Mouse (Mus musculus) hindbrain, embryonic 14.5 days (tissue): ENCODE results near the gene Smpd2. TPM values are rescaled to one million over a fixed set of nuclear protein-coding genes. Genes with fewer than 3 reads are reported as not detected.

Experiments used
- ATAC-seq: fragments of 200-750 bp; cut with Nextera tagmentation; 2 replicates; pipeline ENCODE4 v1.8.0; 2017; ENCODE audit warnings: moderate number of reproducible peaks, mild to moderate bottlenecking, moderate TSS enrichment, moderate library complexity; ENCODE audit not compliant: low FRiP score
- DNase-seq: peaks from one replicate; pipeline ENCODE4 v3.0.0-alpha.2; 2015; ENCODE audit warnings: low spot score
- H3K27ac ChIP-seq: fragments of 300-500 bp; sonication (generic); 2 replicates; pipeline ENCODE4 v1.5.1; 2014; ENCODE audit warnings: mild to moderate bottlenecking, moderate library complexity
- H3K27me3 ChIP-seq: fragments of 300-500 bp; sonication (generic); 2 replicates; pipeline ENCODE4 v1.6.1; 2014; ENCODE audit warnings: mild to moderate bottlenecking, low read length, mixed read lengths; ENCODE audit not compliant: control insufficient read depth, insufficient read depth
- H3K36me3 ChIP-seq: fragments of 300-500 bp; sonication (generic); replicated peaks from 2 replicates; pipeline ENCODE4 v1.6.1; 2014; ENCODE audit not compliant: control insufficient read depth, insufficient read depth
- H3K4me1 ChIP-seq: fragments of 300-500 bp; sonication (generic); replicated peaks from 2 replicates; pipeline ENCODE4 v1.6.1; 2014; ENCODE audit warnings: antibody characterized with exemption, low read length, mixed read lengths; ENCODE audit not compliant: control insufficient read depth, insufficient read depth
- H3K4me2 ChIP-seq: fragments of 300-500 bp; sonication (generic); replicated peaks from 2 replicates; pipeline ENCODE4 v1.6.1; 2014; ENCODE audit warnings: mild to moderate bottlenecking, moderate library complexity
- H3K4me3 ChIP-seq: fragments of 300-500 bp; sonication (generic); replicated peaks from 2 replicates; pipeline ENCODE4 v1.5.1; 2014; ENCODE audit warnings: mild to moderate bottlenecking, low read length
- H3K9ac ChIP-seq: fragments of 300-500 bp; sonication (generic); 2 replicates; pipeline ENCODE4 v1.6.1; 2014
- H3K9me3 ChIP-seq: fragments of 300-500 bp; sonication (generic); 2 replicates; pipeline ENCODE4 v1.6.1; 2016; ENCODE audit warnings: low read length; ENCODE audit not compliant: control insufficient read depth
- WGBS: fragments of 180-500 bp; shearing (Covaris S2); extraction: QIAGEN DNeasy Blood & Tissue Kit; methylation state at CpG from one replicate; pipeline ENCODE4 v1.1.7; 2014; 5-methylcytosine and 5-hydroxymethylcytosine counted together
- polyA plus RNA-seq: library from polyadenylated mRNA; unstranded; fragments of >200 nt; fragmentation: Nextera tagmentation; extraction: Ambion mirVana; gene quantifications from 2 replicates; pipeline ENCODE4 v1.2.1, GENCODE M21; 2014

Gene Smpd2
- polyA plus RNA-seq, 1 experiment from 2014 or later, result 36.3 TPM

- no peak for ATAC-seq
- no peak overlapping the region for H3K4me2 ChIP-seq
- no peak overlapping the region for H3K9ac ChIP-seq
- 89% methylated on average over 3 of the region's 3 CpGs for WGBS
- H3K27me3 ChIP-seq, result no peaks in the 10 kb centered on the region
- DNase-seq, result no peak
- H3K27ac ChIP-seq, result no peak overlapping the region
- peaks cover 13% of the 10 kb centered on the region; the same call in 1 of the 2 replicates for H3K4me1 ChIP-seq
- peaks cover 22% of the 10 kb centered on the region for H3K36me3 ChIP-seq
- no peak overlapping the region for H3K4me3 ChIP-seq
- no peaks in the 10 kb centered on the region for H3K9me3 ChIP-seq
These were observed 10.2 kb downstream of the Smpd2 start for GRCm38 (mm10) chr10:41479961-41480360.

DNA sequence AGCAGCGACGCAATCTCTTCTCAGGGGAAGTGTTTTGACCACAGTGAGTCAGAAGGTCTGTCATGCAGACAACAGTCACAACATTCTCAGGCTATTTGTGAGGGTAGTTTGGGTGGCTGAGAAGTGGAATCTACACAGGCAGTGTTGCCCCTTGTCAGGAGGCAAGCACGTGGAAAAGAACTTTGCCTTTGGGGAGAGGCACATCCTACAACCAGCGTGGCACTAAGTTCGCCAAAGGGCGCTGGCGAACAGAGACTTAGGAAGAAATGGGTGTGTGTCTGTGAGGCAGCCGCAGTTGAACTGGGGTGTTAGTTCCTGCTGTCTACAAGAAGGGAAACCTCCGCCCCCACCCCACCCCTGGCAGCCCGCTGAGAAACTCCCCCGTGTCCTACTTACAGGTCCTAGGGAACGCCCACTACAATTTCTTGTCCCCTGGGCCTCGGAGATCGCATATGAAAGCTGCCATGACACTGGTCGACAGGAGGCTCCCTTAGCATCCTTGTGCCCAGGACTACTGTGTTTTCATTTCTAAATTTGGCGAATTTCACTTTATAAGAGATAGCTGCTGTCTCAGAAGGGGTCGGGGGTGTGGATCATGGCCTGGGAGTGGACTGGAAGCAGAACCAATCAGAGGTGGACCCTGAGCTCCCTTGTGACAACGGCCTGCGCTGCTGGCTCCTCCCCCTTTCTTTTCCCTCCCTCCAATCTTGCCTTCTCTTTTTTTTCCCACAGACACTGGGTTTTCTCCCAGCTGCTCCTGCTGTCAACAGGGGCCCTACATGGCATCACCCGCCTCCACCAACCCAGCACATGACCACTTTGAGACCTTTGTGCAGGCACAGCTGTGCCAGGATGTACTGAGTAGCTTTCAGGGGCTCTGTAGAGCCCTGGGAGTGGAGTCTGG is 12.6 kb downstream of the Smpd2 start:
- WGBS, result 2% methylated on average over 20 of the region's 20 CpGs
- Histone ChIP-seq H3K9me3 (no peaks in the 10 kb centered on the region), H3K9ac (peak overlapping the region; percentile 67), H3K27me3 (no peaks in the 10 kb centered on the region), H3K4me3 (peak overlapping the region; percentile 49), H3K27ac (peak overlapping the region; percentile 77), H3K4me1 (peaks cover 13% of the 10 kb centered on the region; the same call in 1 of the 2 replicates), H3K4me2 (peak overlapping the region; percentile 86), H3K36me3 (peaks cover 9% of the 10 kb centered on the region)
- ATAC-seq (peak; percentile 56), DNase-seq (peak; percentile 40)

DNA sequence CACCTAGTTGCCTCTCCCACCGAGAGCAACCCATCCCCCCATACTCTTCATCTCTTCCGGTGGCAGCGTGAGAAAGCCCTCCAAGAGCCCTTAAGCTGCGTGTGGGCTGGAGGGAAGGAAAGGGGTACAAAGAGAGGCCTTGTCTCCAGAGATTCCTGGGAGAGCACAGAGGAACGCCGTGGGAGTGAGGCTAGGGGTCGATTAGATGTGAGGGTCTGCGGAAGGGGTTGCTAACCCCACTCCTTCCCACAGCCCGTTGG is 13.2 kb downstream of the Smpd2 start:
- H3K4me3 ChIP-seq, result peak overlapping the region; percentile 49
- peaks cover 13% of the 10 kb centered on the region; the same call in 1 of the 2 replicates for H3K4me1 ChIP-seq
- no peaks in the 10 kb centered on the region for H3K27me3 ChIP-seq
- H3K4me2 ChIP-seq, result peak overlapping the region; percentile 86
- peak overlapping the region; percentile 67 for H3K9ac ChIP-seq
- DNase-seq (peak; percentile 58), ATAC-seq (peak; percentile 12; the same call in 1 of the 2 replicates)
- no peaks in the 10 kb centered on the region for H3K9me3 ChIP-seq
- under 1% methylated on average over 9 of the region's 9 CpGs for WGBS
- peak overlapping the region; percentile 77 for H3K27ac ChIP-seq
- H3K36me3 ChIP-seq, result peaks cover 4% of the 10 kb centered on the region; the same call in 1 of the 2 replicates

DNA sequence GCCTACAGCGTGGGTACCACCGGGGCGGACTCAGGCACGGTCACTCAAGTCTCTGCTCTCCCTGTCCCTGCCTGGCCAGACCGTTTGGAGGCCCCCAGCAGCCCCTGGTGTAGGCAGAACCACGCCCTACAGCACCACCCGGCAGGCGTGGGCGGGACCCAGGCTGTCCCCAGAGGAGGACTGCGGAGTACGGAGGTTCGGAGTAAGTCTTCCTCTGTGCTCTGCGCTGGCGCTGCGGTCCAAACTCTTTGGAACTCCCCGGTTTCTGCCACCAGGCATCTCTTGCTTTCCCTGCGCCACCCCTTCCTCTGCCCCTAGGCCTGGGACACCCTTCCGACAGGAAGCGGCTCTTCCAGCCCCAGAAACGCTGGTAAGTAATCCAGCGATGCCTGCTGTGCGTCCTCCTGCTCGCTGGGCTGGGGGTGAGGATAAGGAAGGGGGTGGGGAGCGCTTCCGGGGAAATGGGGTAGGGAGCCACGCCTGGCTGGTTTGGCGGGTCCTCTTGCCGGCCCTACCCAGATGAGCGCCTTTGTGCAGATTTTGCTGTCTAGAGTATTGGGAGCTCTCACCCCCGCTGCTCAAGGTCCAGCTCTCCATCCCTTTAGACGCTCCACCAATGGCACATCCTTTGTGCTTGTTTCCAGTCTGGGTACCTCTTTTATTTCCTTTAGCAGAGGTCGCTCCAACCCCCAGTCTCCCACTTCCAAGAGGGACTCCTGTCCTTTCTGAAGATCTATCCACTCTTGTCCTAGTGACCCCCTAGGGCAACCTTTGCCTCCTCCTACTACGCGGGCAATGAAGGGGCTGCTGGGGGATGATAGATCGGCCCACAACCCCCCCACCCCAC is 13.8 kb downstream of the Smpd2 start, which contains the start of gene Mical1:
TSS of gene Mical1 (plus strand) at position 144 of the 847 bp plus-strand sequence.
- peak; percentile 72 for ATAC-seq
- peak within 1 kb of the TSS; percentile 77 for H3K27ac ChIP-seq
- H3K27me3 ChIP-seq, result no peaks in the 10 kb centered on the region
- peak; percentile 32 for DNase-seq
- under 1% methylated on average over 35 of the region's 35 CpGs for WGBS
- H3K9ac ChIP-seq, result peak within 1 kb of the TSS; percentile 67
- no peaks in the 10 kb centered on the region for H3K36me3 ChIP-seq
- H3K4me3 ChIP-seq, result peak within 1 kb of the TSS; percentile 49
- peaks cover 13% of the 10 kb centered on the region; the same call in 1 of the 2 replicates for H3K4me1 ChIP-seq
- no peaks in the 10 kb centered on the region for H3K9me3 ChIP-seq
- peak within 1 kb of the TSS; percentile 86 for H3K4me2 ChIP-seq

DNA sequence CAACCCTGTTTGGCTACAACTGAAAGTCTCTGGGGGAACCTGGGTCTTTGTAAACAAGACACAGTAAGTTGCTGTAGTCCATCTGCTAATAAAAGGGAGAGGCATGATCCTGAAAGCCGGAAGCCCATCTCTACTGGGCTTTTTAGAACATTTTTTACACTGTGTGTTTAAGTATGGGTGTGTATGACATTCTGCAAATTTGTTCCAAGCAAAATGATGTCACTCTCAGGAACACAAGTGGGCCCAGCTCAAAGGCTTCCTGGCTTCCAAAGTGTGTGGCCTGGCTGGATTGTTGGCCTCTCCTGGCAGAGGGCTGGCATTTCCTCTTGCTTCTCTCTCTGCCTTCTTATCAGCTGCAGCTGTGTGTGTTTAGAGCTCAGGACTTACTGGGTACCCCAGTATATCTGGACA is 15.2 kb downstream of the Smpd2 start:
- H3K9me3 ChIP-seq, result no peaks in the 10 kb centered on the region
- no peaks in the 10 kb centered on the region for H3K27me3 ChIP-seq
- WGBS, result 85% methylated on average over 1 of the region's 1 CpGs
- no peak overlapping the region for H3K9ac ChIP-seq
- no peak overlapping the region for H3K4me2 ChIP-seq
- H3K4me1 ChIP-seq, result peaks cover 13% of the 10 kb centered on the region; the same call in 1 of the 2 replicates
- H3K4me3 ChIP-seq, result no peak overlapping the region
- no peak overlapping the region for H3K27ac ChIP-seq
- DNase-seq (no peak), ATAC-seq (no peak)
- H3K36me3 ChIP-seq, result no peaks in the 10 kb centered on the region

DNA sequence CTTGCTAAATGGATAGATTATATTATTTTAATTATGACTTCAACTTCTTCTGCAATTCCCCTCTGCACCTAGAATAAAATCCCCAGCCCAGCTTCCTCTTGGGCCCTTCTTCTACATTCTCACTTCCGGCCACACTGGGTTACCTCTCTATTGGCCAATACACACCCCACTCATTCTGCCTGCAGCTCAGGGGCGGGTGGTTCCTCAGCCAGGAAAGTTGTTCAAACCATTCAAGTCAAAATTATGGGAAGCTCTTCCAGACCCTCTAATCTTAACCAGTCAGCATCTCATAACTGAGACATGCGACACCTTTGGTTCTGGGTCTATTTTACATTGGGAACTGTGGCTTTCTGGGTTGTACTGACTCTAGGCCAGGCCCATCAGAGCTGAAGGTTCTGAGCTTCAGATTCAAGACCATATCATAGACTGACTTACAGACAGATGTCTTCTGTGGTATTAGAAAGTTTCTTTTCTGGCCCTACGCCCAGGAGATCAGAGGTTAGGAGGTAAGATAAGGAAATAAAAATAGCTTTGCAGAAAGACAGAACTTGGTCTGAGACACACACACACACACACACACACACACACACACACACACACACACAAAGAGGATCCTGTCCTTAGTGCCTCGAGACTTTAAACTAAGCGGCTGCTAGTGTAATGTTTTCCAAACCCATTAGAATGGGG is 16.2 kb downstream of the Smpd2 start:
- Histone ChIP-seq H3K9me3 (no peaks in the 10 kb centered on the region), H3K36me3 (no peaks in the 10 kb centered on the region), H3K4me1 (peaks cover 13% of the 10 kb centered on the region; the same call in 1 of the 2 replicates), H3K9ac (no peak overlapping the region), H3K27ac (no peak overlapping the region), H3K4me3 (no peak overlapping the region), H3K27me3 (no peaks in the 10 kb centered on the region), H3K4me2 (no peak overlapping the region)
- DNase-seq (no peak), ATAC-seq (no peak)
- WGBS, result 89% methylated on average over 6 of the region's 6 CpGs

GRCm38 (mm10) chr10:41472962-41473481 is 17.1 kb downstream of the Smpd2 start:
- H3K36me3 ChIP-seq, result no peaks in the 10 kb centered on the region
- no peaks in the 10 kb centered on the region for H3K9me3 ChIP-seq
- 74% methylated on average over 5 of the region's 5 CpGs for WGBS
- H3K9ac ChIP-seq, result no peak overlapping the region
- H3K4me2 ChIP-seq, result no peak overlapping the region
- no peaks in the 10 kb centered on the region for H3K27me3 ChIP-seq
- H3K4me3 ChIP-seq, result no peak overlapping the region
- peaks cover 13% of the 10 kb centered on the region; the same call in 1 of the 2 replicates for H3K4me1 ChIP-seq
- H3K27ac ChIP-seq, result no peak overlapping the region
- ATAC-seq, result no peak
- no peak for DNase-seq

- no peak for ATAC-seq
- H3K4me3 ChIP-seq, result no peak overlapping the region
- no peaks in the 10 kb centered on the region for H3K9me3 ChIP-seq
- no peak overlapping the region for H3K9ac ChIP-seq
- peaks cover 13% of the 10 kb centered on the region; the same call in 1 of the 2 replicates for H3K4me1 ChIP-seq
- no peaks in the 10 kb centered on the region for H3K36me3 ChIP-seq
- no peak overlapping the region for H3K27ac ChIP-seq
- H3K27me3 ChIP-seq, result no peaks in the 10 kb centered on the region
- H3K4me2 ChIP-seq, result no peak overlapping the region
- no peak for DNase-seq
These were observed 17.6 kb downstream of the Smpd2 start for GRCm38 (mm10) chr10:41472534-41472933.
